ENCODE assay signal across 8 mouse cellular contexts in the genomic region with DNA sequence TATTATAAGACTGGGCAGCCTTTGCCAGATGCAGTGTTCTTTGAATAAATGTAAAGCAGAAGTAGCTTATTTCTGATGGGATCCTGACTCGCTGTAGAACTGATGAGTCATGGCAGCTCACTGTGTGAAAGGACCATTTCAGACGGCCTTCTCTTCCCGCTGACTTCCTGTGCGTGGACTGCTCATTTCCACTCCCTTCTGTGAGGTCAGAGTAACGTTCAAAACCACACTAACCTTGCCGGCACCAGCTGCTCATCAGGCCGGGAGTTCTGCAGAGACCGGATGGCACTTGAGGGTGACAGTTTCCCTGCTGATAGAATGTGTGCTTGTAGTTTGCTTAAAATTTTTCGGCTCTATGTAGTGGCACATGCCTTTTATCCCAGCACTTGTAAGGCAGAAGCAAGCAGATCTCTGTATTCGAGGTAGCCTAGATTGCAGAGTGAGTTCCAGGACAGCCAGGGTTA. TPM values are rescaled to one million over a fixed set of nuclear protein-coding genes. Genes with fewer than 3 reads are reported as not detected.
DNase-seq lines count a peak whose midpoint lies in the region; ATAC-seq and TF ChIP-seq lines count a peak whose summit lies in the region.

No protein-coding gene starts in this region.

- H3K9me3 ChIP-seq in embryonic facial prominence, embryonic 11.5 days (replicated peaks; ENCODE audit: control insufficient read depth, low read length), result no peaks in the 10 kb centered on the region
- no peaks in the 10 kb centered on the region for H3K9me3 ChIP-seq in liver, embryonic 16.5 days (replicated peaks; ENCODE audit: control insufficient read depth, low read length)
- H3K9me3 ChIP-seq in midbrain, postnatal 0 days (ENCODE audit: low read length), result no peaks in the 10 kb centered on the region

- no peak for ATAC-seq in embryonic facial prominence, embryonic 11.5 days (replicated peaks; ENCODE audit: insufficient number of reproducible peaks, low FRiP score, low TSS enrichment, low read depth)
- peak; percentile 70 for ATAC-seq in liver, embryonic 16.5 days (ENCODE audit: low read depth)
- no peak for ATAC-seq in midbrain, postnatal 0 days (ENCODE audit: low FRiP score)

- H3K27me3 ChIP-seq in embryonic facial prominence, embryonic 11.5 days (ENCODE audit: control insufficient read depth, insufficient read depth, low read length), result no peaks in the 10 kb centered on the region
- H3K27me3 ChIP-seq in liver, embryonic 16.5 days (ENCODE audit: control insufficient read depth, insufficient read depth, low read depth, low read length), result no peaks in the 10 kb centered on the region
- H3K27me3 ChIP-seq in midbrain, postnatal 0 days (ENCODE audit: insufficient read depth, low read length), result no peaks in the 10 kb centered on the region

- H3K27ac ChIP-seq in gastrocnemius, adult 2 months, result peak overlapping the region; percentile 56
- no peak overlapping the region for H3K27ac ChIP-seq in embryonic facial prominence, embryonic 11.5 days (replicated peaks; ENCODE audit: low read depth, low read length)
- H3K27ac ChIP-seq in liver, embryonic 16.5 days (ENCODE audit: low read length), result peak overlapping the region; percentile 87
- H3K27ac ChIP-seq in midbrain, postnatal 0 days (ENCODE audit: low read depth, low read length), result no peak overlapping the region

- H3K4me2 ChIP-seq in embryonic facial prominence, embryonic 11.5 days (ENCODE audit: low read depth, low read length), result no peak overlapping the region
- H3K4me2 ChIP-seq in liver, embryonic 16.5 days (ENCODE audit: low read depth, low read length), result peak overlapping the region; percentile 71
- no peak overlapping the region for H3K4me2 ChIP-seq in midbrain, postnatal 0 days (ENCODE audit: low read depth, low read length, poor library complexity, severe bottlenecking)

- H3K9ac ChIP-seq in embryonic facial prominence, embryonic 11.5 days (replicated peaks; ENCODE audit: low read length), result no peak overlapping the region
- peak overlapping the region; percentile 57 for H3K9ac ChIP-seq in liver, embryonic 16.5 days (ENCODE audit: low read depth, low read length)
- H3K9ac ChIP-seq in midbrain, postnatal 0 days (replicated peaks; ENCODE audit: low read length, poor library complexity, severe bottlenecking), result no peak overlapping the region

- DNase-seq in gastrocnemius, adult 2 months, result no peak
- no peak for DNase-seq in gastrocnemius, adult 8-10 months (ENCODE audit: low spot score in 2 of 2)
- peak; percentile 89 for DNase-seq in MEL-GATA-1-ER (ENCODE audit: extremely low read depth, low read depth)
- DNase-seq in embryonic facial prominence, embryonic 11.5 days (ENCODE audit: low spot score), result peak; percentile 15
- peak; percentile 91 for DNase-seq in induced T-regulatory cell, adult 2 months (ENCODE audit: low read depth)
- peak; percentile 42 to 44 for DNase-seq in spleen, adult 18-20 months
- DNase-seq in midbrain, postnatal 0 days (ENCODE audit: low spot score), result no peak

- no peak for TF ChIP-seq CTCF in gastrocnemius, adult 2 months (IDR thresholded peaks at IDR 0.05)
- TF ChIP-seq CTCF in midbrain, postnatal 0 days (IDR thresholded peaks at IDR 0.05), result no peak

- peak overlapping the region; percentile 32 for H3K4me3 ChIP-seq in gastrocnemius, adult 2 months
- no peak overlapping the region for H3K4me3 ChIP-seq in embryonic facial prominence, embryonic 11.5 days (ENCODE audit: low read depth, low read length)
- peak overlapping the region; percentile 44 for H3K4me3 ChIP-seq in liver, embryonic 16.5 days (ENCODE audit: low read depth, low read length)
- no peak overlapping the region for H3K4me3 ChIP-seq in midbrain, postnatal 0 days (ENCODE audit: low read depth, low read length)

- 58% methylated on average over 10 of the region's 10 CpGs for WGBS in embryonic facial prominence, embryonic 11.5 days
- WGBS in liver, embryonic 16.5 days (ENCODE audit: insufficient replicate concordance), result 14% methylated on average over 10 of the region's 10 CpGs
- WGBS in midbrain, postnatal 0 days, result 59% methylated on average over 10 of the region's 10 CpGs

- H3K36me3 ChIP-seq in embryonic facial prominence, embryonic 11.5 days (replicated peaks; ENCODE audit: control insufficient read depth, insufficient read depth, low read depth, low read length), result no peaks in the 10 kb centered on the region
- H3K36me3 ChIP-seq in liver, embryonic 16.5 days (ENCODE audit: control insufficient read depth, insufficient read depth), result no peaks in the 10 kb centered on the region
- no peaks in the 10 kb centered on the region for H3K36me3 ChIP-seq in midbrain, postnatal 0 days (ENCODE audit: insufficient read depth, low read length)

- intact Hi-C loops in gastrocnemius, adult 2 months (cut with DNase I), result loop anchor here (5.0 kb wide), 1 partner anchor 100 kb away; a partner anchor contains a TSS

- H3K4me1 ChIP-seq in embryonic facial prominence, embryonic 11.5 days (ENCODE audit: control insufficient read depth, insufficient read depth, low read length), result no peaks in the 10 kb centered on the region
- peaks cover 40% of the 10 kb centered on the region for H3K4me1 ChIP-seq in liver, embryonic 16.5 days (ENCODE audit: control insufficient read depth, low read depth, low read length)
- no peaks in the 10 kb centered on the region for H3K4me1 ChIP-seq in midbrain, postnatal 0 days (ENCODE audit: insufficient read depth, low read length)

RNA-seq across cellular contexts. Expression of a gene that starts 26.2 kb away (rescaled TPM):
- 10 to 100 TPM in 1 of 2 experiments, 1 to 10 TPM in 1; 7.7 to 10.2 TPM for total RNA-seq in gastrocnemius, adult 2 months (2021)
- 1 to 10 TPM; 6.1 to 8.8 (median 7.3) TPM for total RNA-seq in gastrocnemius, adult 8-10 months (2022)
- 44.5 and 45.1 TPM in 2 replicates for polyA plus RNA-seq in embryonic facial prominence, embryonic 11.5 days (2014; fragmentation: Nextera tagmentation; extraction: Ambion mirVana)
- polyA plus RNA-seq in liver, embryonic 16.5 days (2015; fragmentation: Nextera tagmentation; extraction: Ambion mirVana), result 35.3 and 35.6 TPM in 2 replicates
- total RNA-seq in midbrain, postnatal 0 days (2014; rRNA removed), result 40.3 and 43.6 TPM in 2 replicates
- polyA plus RNA-seq in midbrain, postnatal 0 days (2015; fragmentation: Nextera tagmentation; extraction: Ambion mirVana), result 27.3 and 28.9 TPM in 2 replicates

Comparison
In these comparisons a context has a peak if more than half of its experiments do, and no peak if none do; other contexts are left out.
1. DNase-seq: peak in MEL-GATA-1-ER (single experiment), embryonic facial prominence, embryonic 11.5 days (single experiment), induced T-regulatory cell, adult 2 months (single experiment) and spleen, adult 18-20 months (2 of 2); none in gastrocnemius, adult 2 months (single experiment), gastrocnemius, adult 8-10 months (0 of 2) and midbrain, postnatal 0 days (single experiment).
2. H3K27ac ChIP-seq: peak in gastrocnemius, adult 2 months (single experiment) and liver, embryonic 16.5 days (single experiment); none in embryonic facial prominence, embryonic 11.5 days (single experiment) and midbrain, postnatal 0 days (single experiment).
3. H3K4me3 ChIP-seq: peak in gastrocnemius, adult 2 months (single experiment) and liver, embryonic 16.5 days (single experiment); none in embryonic facial prominence, embryonic 11.5 days (single experiment) and midbrain, postnatal 0 days (single experiment).